Mouse (Mus musculus) forebrain, embryonic 16.5 days (tissue): Measurements from ENCODE around the gene Meis2. TPM values are rescaled to one million over a fixed set of nuclear protein-coding genes. Genes with fewer than 3 reads are reported as not detected.

Source experiments
- ATAC-seq: fragments of 200-750 bp; cut with Nextera tagmentation; 2 replicates; pipeline ENCODE4 v1.8.0; 2017; ENCODE audit warnings: mild to moderate bottlenecking, moderate library complexity
- H3K27ac ChIP-seq: fragments of 300-500 bp; sonication (generic); 2 replicates; pipeline ENCODE4 v1.5.1; 2014; ENCODE audit warnings: low read length, control low read depth
- H3K27me3 ChIP-seq: fragments of 300-500 bp; sonication (generic); replicated peaks from 2 replicates; pipeline ENCODE4 v1.6.1; 2014; ENCODE audit warnings: low read length; ENCODE audit not compliant: control insufficient read depth, insufficient read depth
- H3K36me3 ChIP-seq: fragments of 300-500 bp; sonication (generic); 2 replicates; pipeline ENCODE4 v1.6.1; 2014; ENCODE audit not compliant: control insufficient read depth, insufficient read depth
- H3K4me1 ChIP-seq: fragments of 300-500 bp; sonication (generic); replicated peaks from 2 replicates; pipeline ENCODE4 v1.6.1; 2014; ENCODE audit warnings: low read length; ENCODE audit not compliant: control insufficient read depth, insufficient read depth
- H3K4me2 ChIP-seq: fragments of 300-500 bp; sonication (generic); 2 replicates; pipeline ENCODE4 v1.6.1; 2014; ENCODE audit warnings: mild to moderate bottlenecking, low read length, control low read depth
- H3K4me3 ChIP-seq: fragments of 300-500 bp; sonication (generic); replicated peaks from 2 replicates; pipeline ENCODE4 v1.5.1; 2014; ENCODE audit warnings: mild to moderate bottlenecking, low read length, control low read depth
- H3K9ac ChIP-seq: fragments of 300-500 bp; sonication (generic); replicated peaks from 2 replicates; pipeline ENCODE4 v1.6.1; 2014; ENCODE audit warnings: low read depth, low read length, control low read depth
- H3K9me3 ChIP-seq: fragments of 300-500 bp; sonication (generic); 2 replicates; pipeline ENCODE4 v1.6.1; 2016; ENCODE audit warnings: low read length; ENCODE audit not compliant: control insufficient read depth
- WGBS: fragments of 180-500 bp; shearing (Covaris S2); extraction: QIAGEN DNeasy Blood & Tissue Kit; methylation state at CpG from one replicate; pipeline ENCODE4 v1.1.7; 2014; 5-methylcytosine and 5-hydroxymethylcytosine counted together
- polyA plus RNA-seq: library from polyadenylated mRNA; unstranded; fragments of >200 nt; fragmentation: Nextera tagmentation; extraction: Ambion mirVana; gene quantifications from 2 replicates; pipeline ENCODE4 v1.2.1, GENCODE M21; 2015

The Meis2 gene
- polyA plus RNA-seq, 1 experiment from 2014 or later = 154 TPM

DNA sequence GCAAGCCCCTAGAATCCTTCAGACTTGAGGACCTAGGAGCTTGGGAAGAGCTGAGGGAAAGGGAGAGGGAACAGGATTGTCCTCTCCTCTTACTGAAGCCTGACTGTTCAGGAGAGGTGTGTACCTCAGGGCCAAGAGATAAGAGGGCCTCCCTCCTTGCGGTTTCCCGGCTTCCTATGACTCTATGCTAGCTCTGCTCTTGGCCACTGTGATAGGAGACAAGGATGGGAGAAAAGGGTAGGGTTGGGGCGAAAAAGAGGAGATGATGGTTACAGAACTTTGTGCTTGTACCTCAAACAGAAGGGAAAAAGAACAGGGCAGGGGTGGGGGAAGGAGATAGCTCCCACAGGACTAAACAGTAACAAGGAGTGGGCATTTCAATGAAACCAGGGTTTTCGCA lies 214.7 kb downstream of the Meis2 start:
- no peaks in the 10 kb centered on the region for H3K36me3 ChIP-seq
- WGBS = 92% methylated on average over 4 of the region's 4 CpGs
- no peak overlapping the region for H3K4me3 ChIP-seq
- H3K9me3 ChIP-seq = no peaks in the 10 kb centered on the region
- H3K27ac ChIP-seq = no peak overlapping the region
- H3K4me1 ChIP-seq = peaks cover 32% of the 10 kb centered on the region
- H3K9ac ChIP-seq = no peak overlapping the region
- H3K4me2 ChIP-seq = no peak overlapping the region
- ATAC-seq = no peak
- H3K27me3 ChIP-seq = 0 out of 2 replicates have a peak, but pooled peaks cover 2% of the 10 kb centered on the region

DNA sequence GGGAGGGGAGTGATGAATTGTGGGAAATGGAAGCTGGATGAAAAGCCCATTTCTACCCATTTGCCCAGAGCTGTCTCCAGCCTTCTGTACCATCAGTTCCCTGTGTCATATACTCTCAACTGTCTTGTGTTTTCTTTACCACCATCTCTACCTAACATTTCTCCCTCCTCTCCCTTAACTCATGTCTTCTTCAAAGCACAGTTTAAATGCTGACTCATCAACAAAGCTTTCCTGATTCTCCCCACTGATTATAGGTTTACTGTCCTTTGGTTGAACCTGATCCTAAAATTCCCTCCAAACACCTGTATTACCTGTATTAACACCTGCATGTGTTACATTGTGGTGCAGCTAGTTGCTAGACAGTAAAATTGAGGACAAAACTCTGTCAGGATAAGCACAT lies 222.8 kb downstream of the Meis2 start:
- H3K36me3 ChIP-seq = no peaks in the 10 kb centered on the region
- H3K9ac ChIP-seq = no peak overlapping the region
- H3K4me3 ChIP-seq = no peak overlapping the region
- H3K27ac ChIP-seq = no peak overlapping the region
- H3K27me3 ChIP-seq = no peaks in the 10 kb centered on the region
- no peak overlapping the region for H3K4me2 ChIP-seq
- no peaks in the 10 kb centered on the region; the same call in 1 of the 2 replicates for H3K9me3 ChIP-seq
- H3K4me1 ChIP-seq = no peaks in the 10 kb centered on the region
- no peak for ATAC-seq

DNA sequence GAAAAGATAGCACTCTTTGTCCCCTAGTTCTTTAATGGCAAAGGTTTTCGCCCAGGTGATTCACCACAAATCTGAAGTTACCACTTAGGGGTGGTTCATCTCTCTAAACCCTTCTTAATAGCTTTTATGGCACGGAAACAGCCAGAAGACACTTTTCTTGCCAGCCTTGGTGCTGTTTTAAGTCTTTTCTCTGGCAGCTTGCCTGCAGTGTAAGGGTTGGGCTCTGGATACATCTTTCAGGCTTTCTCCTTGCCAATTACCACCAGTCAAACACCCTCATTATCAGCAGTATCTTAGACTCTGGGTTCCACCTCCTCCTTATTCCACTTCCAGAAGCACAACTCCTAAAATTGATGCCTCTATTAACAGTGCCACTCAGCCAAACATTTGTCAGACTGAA lies 229.6 kb downstream of the Meis2 start:
- H3K4me1 ChIP-seq = no peaks in the 10 kb centered on the region
- H3K4me3 ChIP-seq = no peak overlapping the region
- ATAC-seq = no peak
- WGBS = 67% methylated on average over 2 of the region's 2 CpGs
- H3K27me3 ChIP-seq = no peaks in the 10 kb centered on the region
- no peaks in the 10 kb centered on the region for H3K9me3 ChIP-seq
- H3K9ac ChIP-seq = no peak overlapping the region
- no peaks in the 10 kb centered on the region for H3K36me3 ChIP-seq
- no peak overlapping the region for H3K27ac ChIP-seq
- no peak overlapping the region for H3K4me2 ChIP-seq

DNA sequence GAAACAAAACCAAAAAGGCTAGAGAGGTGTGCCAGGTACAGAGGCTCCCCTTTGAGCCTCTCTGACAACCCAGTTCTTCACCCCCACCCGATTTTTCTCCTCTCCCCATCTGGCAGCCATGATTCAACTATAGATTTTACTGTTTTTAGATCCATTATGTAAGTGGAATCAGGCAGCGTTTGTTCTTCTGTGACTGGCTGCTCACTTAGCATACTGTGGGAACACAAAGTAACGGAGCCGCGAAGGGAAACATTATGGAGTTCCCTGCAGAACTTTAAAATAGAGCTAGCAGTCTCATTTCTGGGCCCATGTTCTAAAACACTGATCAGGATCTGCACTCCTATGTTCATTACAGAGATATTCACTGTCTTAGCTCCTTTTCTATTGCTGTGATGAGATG lies 243.3 kb downstream of the Meis2 start:
- Histone ChIP-seq H3K9ac (no peak overlapping the region), H3K9me3 (no peaks in the 10 kb centered on the region), H3K27ac (no peak overlapping the region), H3K36me3 (no peaks in the 10 kb centered on the region), H3K27me3 (no peaks in the 10 kb centered on the region), H3K4me2 (no peak overlapping the region), H3K4me1 (no peaks in the 10 kb centered on the region), H3K4me3 (no peak overlapping the region)
- 82% methylated on average over 5 of the region's 5 CpGs for WGBS
- ATAC-seq = no peak

DNA sequence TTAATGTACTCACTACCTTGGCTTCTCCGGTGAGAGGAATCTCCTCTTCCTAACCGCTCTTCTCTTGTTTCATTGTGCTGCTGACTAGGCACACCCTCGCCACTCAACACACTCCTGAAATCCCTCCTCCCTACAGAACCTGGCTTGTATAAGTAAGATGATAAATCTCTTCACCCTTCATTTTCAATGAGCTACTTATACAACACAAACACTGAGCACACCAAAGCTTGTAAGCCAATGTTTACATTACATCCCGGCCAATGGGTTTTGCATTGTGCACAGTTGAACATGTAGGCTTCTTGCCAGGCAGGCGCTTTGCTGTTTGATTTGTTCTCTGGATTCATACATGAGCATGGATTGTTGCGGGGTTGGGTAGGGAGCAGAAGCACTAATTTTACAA lies 247.7 kb downstream of the Meis2 start:
- Histone ChIP-seq H3K4me3 (no peak overlapping the region), H3K9ac (no peak overlapping the region), H3K4me2 (no peak overlapping the region), H3K36me3 (no peaks in the 10 kb centered on the region), H3K27ac (no peak overlapping the region), H3K4me1 (peaks cover 13% of the 10 kb centered on the region), H3K27me3 (no peaks in the 10 kb centered on the region), H3K9me3 (no peaks in the 10 kb centered on the region)
- 67% methylated on average over 6 of the region's 6 CpGs for WGBS
- ATAC-seq = no peak

DNA sequence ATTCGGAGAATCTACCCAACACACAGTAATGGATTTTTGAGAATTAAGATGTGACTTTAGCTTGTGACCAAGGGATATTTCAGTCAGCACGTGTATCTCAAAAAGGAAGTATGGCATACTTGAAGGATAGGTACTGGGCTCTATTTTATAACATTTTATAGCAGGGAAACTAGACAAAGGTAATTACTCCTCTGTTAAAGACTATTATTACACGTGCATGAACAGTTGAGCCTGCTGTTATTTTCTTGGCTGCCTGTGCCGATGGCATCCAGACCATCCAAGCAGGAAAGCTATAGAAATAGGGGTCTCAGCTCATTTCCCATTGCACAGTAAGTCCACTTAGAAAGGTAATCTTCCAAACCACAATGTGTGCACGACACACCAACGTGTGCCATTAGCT lies 251.9 kb downstream of the Meis2 start:
- no peaks in the 10 kb centered on the region for H3K36me3 ChIP-seq
- no peak overlapping the region for H3K27ac ChIP-seq
- H3K4me2 ChIP-seq = peak overlapping the region; percentile 27
- peak; percentile 59 for ATAC-seq
- no peaks in the 10 kb centered on the region for H3K9me3 ChIP-seq
- WGBS = 48% methylated on average over 6 of the region's 6 CpGs
- H3K4me3 ChIP-seq = no peak overlapping the region
- no peak overlapping the region for H3K9ac ChIP-seq
- no peaks in the 10 kb centered on the region for H3K27me3 ChIP-seq
- peaks cover 21% of the 10 kb centered on the region for H3K4me1 ChIP-seq

DNA sequence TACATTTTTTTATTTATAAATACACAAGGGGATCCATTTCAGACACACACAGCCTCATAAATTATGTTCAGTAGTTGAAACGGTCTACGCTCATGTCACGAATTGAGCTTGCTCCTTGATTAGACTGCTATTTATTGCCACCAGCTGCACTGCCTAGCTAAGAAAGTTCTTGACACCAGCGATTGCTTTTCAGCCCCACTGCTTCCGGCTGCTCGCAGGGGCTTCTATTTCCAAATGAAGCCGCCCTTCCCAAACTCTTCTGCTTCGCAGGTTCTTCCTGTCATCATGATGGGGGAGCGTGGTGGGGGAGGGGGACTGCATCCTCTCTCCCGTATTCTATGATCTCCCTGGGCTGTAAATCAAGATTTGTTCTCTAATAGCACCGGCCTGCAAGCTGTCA lies 252.3 kb downstream of the Meis2 start:
- Histone ChIP-seq H3K4me3 (no peak overlapping the region), H3K9ac (no peak overlapping the region), H3K27me3 (no peaks in the 10 kb centered on the region), H3K9me3 (no peaks in the 10 kb centered on the region), H3K36me3 (no peaks in the 10 kb centered on the region), H3K27ac (no peak overlapping the region), H3K4me2 (peak overlapping the region; percentile 27), H3K4me1 (peaks cover 21% of the 10 kb centered on the region)
- peak; percentile 79 for ATAC-seq
- WGBS = 31% methylated on average over 11 of the region's 11 CpGs
